Mouse (Mus musculus): ENCODE data around the gene Usp3.

The Usp3 gene

DNA sequence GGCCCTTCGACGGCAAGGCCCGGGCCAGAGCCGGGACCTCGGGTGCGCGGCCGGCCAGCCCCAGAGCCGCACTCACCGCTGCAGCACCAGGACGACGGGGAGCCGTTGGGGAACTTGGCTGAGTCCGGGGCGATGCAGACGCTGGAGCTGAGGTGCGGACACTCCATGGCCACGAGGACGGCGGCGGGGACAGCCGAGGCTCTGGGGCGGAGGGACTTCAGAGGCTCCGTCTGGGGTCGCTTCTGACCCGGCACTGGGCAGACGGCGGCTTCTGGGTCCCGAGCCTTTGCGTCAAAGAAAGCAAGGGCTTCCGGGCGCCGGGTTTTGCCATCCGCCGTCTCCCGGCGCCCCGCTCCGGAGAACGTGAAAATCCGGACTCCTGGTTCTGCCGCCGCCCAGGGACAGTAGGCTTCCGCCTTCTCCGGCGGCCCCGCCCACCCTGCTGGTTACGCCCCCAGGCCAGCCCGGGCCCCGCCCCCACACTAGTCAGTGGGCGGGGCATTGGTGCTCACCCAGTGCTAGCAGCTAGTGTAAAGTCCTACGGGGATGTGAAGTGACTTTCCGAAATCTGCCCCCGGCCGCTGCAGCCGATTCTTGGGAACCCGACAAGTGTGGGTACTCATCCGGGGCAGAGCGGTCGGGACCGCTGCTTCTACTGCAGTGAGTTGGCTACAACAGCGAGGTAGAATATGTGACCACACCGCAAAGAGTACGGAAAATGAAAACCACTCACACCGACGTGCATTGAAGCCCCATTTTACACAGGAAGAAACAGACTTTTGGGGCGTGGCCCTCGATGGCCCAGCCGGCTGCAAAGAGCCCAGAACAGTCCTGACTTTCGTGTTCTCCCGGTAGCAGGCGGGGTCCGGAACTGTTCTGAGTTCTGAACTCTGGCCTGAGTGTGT lies at the start of gene Usp3:
Gene Usp3, minus strand, starts transcription at position 435 of the 905 bp plus-strand sequence.
- peak; percentile 97 to 100 for DNase-seq (ENCODE audit: inconsistent age in 2 of 2, low spot score in 1 of 2)

DNA sequence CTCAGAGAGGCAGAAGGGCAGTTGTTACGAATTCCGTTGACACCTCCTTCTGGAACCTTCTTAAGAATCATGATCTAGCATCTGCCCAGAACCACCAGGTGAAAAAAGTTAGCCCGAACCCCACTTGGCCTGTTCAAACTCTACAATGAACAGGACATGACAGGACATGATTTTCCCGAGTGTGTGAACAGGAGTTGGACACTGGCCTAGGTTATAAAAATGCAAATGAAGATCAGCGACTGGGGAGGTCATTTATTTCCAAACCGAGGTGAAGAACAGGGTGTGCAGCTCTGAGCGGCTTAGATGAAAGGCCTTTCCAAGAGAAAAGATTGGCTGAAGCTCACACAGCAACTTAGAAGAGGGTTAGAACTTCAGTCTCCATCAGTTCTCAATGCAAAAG lies 47.5 kb upstream of the Usp3 start:
- DNase-seq (ENCODE audit: inconsistent age in 2 of 2, low spot score in 1 of 2): no peak

- no peak for DNase-seq (ENCODE audit: inconsistent age in 2 of 2, low spot score in 1 of 2)
Measured at GRCm38 (mm10) chr9:66639626-66640025, 46.7 kb upstream of the Usp3 start.

DNA sequence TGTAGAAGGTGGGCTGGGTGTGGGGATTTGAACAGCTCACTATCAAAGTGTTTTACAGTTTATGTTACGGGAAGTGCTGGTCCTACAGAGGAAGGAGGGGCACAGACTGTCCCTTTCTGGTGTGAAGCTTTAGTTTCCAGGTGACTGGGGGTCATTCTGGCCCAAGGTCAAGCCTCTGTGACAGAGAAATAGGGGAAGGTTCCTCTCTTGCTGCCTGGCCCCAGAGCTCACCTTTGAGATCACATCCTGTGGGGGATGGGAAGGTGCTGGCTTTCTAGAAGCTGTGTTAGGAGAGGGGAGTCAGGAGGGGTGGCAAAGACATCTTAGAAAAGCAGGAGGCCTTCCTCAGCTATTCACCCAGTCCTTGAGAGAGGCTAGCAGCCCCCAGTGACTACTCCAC lies 39.5 kb upstream of the Usp3 start:
- DNase-seq (ENCODE audit: inconsistent age in 2 of 2, low spot score in 1 of 2): no peak

DNA sequence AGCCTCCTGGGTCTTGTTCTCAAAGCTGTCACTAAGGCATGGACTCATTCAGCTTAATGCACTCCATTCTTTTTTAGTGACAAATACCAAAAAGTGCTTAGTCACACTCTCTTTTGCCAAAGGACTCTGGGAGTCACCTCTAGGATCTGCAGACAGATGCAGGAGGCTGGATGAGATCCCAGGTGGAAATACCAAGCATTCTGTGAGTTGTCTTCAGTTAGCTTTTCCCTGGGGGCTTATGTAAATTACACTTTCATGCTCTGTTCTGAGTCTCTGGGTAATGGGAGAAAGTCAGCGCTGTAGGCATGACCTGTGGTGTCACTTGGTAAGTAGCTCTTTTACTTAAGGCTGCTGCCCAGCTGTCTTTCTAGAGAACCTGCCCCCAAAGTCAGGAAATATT lies 38.0 kb upstream of the Usp3 start:
- DNase-seq (ENCODE audit: inconsistent age in 2 of 2, low spot score in 1 of 2): peak; percentile 21 to 75

DNA sequence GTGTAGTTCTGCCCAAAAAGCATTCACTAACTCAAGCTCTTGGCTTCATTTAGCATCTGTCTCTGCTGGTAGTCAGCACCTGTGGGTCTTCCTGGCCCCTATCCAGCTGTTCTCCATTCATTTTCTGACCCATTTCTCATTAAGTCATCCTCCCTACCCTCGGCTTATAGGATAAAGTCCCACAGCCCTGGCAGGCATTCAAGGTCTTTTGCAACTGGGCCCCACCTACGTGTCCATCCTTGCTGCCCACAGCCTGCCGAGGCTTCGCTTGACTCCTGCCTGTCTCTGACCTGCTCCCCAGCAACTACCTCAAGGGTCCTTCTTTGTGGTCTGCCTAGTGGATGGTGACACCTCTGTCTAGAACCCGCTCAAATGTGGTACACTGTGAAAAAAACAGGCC lies 33.7 kb upstream of the Usp3 start:
- DNase-seq (ENCODE audit: inconsistent age in 2 of 2, low spot score in 1 of 2): peak; percentile 75 to 85

- DNase-seq (ENCODE audit: inconsistent age in 2 of 2, low spot score in 1 of 2): no peak
Measured at GRCm38 (mm10) chr9:66625974-66626530, 33.1 kb upstream of the Usp3 start.

DNA sequence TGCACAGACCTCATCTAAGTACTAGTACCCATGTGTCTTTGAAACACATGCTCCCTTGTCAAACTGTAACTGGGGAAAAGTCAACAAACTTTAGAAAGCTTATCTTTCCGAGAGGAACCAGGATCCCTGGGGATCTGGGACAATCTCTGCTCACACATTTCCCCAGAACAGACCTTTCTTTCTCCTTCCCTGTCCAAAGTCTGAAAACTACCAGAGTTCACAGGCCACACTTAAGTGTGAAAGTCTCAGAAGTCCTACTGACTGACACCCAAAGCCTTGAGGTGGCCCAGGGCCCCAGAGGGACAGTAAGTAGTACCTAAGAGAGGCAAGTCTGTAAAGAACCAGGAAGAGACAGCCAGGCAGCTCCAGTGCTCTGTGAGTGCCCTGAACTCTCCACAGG lies 31.9 kb upstream of the Usp3 start:
- DNase-seq (ENCODE audit: inconsistent age in 2 of 2, low spot score in 1 of 2): no peak

DNA sequence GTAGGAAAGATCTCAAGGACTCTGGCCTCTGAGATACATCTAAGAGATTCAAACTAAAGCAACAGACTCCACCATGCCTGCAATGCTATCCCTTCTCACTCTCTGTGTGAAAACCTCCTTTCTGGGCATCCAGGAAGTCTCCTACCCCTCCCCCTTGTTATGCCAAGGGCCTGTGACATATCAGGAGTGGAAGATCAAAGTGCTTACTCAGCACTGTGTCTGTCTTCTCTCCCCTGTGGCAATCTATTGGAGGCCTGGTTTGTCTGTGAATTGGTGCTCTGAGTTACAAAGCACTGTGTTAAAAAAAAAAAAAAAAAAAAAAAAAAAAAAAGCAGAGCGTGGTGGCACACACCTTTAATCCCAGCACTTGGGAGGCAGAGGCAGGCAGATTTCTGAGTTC lies 30.7 kb upstream of the Usp3 start:
- DNase-seq (ENCODE audit: inconsistent age in 2 of 2, low spot score in 1 of 2): no peak

- peak; percentile 90 to 95 for DNase-seq (ENCODE audit: inconsistent age in 2 of 2, low spot score in 1 of 2)
Measured at GRCm38 (mm10) chr9:66620581-66620981, 27.6 kb upstream of the Usp3 start.

DNA sequence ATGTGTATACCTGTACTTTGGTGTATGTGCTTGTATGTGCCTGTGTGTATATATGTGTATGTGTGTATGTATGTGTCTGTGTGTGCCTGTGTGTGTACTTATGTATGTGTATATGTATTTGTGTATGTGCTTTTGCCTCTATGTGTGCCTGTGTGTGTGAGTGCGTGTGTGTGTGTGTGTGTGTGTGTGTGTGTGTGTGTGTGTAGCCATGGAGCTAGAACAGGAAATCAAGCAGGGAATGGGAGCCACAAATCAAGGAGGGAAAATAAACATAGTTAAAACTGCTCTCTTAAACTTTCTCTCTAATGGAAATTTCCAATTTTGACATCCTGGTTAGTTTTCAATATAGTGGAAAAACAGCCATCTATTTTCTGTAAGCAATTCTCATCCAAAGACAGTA lies 27.1 kb upstream of the Usp3 start:
- no peak for DNase-seq (ENCODE audit: inconsistent age in 2 of 2, low spot score in 1 of 2)

- no peak for DNase-seq (ENCODE audit: inconsistent age in 2 of 2, low spot score in 1 of 2)
Measured at GRCm38 (mm10) chr9:66617812-66618211, 24.9 kb upstream of the Usp3 start.

DNA sequence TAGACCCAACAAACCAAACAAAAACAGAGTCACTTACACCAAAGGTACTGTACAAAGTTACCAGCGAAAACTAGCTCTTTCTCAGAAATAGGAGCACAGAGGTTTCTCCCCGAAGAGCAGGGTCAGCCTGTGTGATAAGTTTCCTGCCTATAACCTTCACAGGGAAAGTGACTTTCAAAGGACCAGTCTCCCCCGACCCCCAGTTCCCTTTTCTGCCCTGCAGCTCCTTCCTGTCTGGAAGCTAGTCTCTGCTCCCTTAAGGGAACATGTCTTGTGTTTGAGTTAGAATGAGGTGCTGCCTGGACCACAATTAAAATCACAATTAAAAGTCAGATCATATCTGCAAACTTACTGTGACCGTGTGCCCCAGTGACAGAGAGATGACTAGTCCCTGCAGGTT lies 23.9 kb upstream of the Usp3 start:
- DNase-seq (ENCODE audit: inconsistent age in 2 of 2, low spot score in 1 of 2): no peak

- DNase-seq (ENCODE audit: inconsistent age in 2 of 2, low spot score in 1 of 2): no peak
Measured at GRCm38 (mm10) chr9:66615141-66615540, 22.2 kb upstream of the Usp3 start.

- DNase-seq (ENCODE audit: inconsistent age in 2 of 2, low spot score in 1 of 2): no peak
Measured at GRCm38 (mm10) chr9:66614547-66614946, 21.6 kb upstream of the Usp3 start.

- no peak for DNase-seq (ENCODE audit: inconsistent age in 2 of 2, low spot score in 1 of 2)
Measured at GRCm38 (mm10) chr9:66613667-66614066, 20.7 kb upstream of the Usp3 start.

DNA sequence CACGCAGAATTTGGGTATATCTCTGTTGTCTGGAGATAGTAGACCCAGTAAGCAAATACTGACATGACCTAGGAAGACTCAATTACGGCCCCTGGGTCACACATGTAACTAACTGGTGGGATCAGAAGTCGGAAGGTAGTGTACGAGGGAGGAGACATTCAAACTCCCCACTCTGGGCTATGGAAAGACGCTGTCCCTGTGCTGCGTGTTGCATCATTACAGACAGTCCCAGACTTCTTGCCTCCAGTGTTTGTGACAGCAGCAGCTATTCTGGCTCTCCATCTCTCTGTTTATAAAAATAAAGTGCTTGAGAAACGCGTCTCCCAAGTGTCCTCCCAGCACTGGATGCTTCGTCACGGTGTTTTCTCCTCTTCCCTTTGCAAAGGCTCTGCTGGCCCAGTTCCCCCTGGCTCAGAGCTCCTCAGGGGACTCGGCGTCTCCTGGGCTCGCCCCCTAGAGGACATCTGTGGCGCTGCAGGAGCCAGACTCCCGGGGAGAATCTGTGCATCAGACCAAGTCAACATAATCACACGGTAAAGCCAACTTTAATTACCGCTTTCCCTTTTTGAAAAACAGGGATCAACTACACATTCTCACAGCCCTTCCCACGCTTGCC lies 18.6 kb upstream of the Usp3 start:
- DNase-seq (ENCODE audit: inconsistent age in 2 of 2, low spot score in 1 of 2): peak; percentile 88 to 96

- no peak for DNase-seq (ENCODE audit: inconsistent age in 2 of 2, low spot score in 1 of 2)
Measured at GRCm38 (mm10) chr9:66608817-66609345, 15.9 kb upstream of the Usp3 start.

- peak in 1 of 2 experiments; percentile 46 for DNase-seq (ENCODE audit: inconsistent age in 2 of 2, low spot score in 1 of 2)
Measured at GRCm38 (mm10) chr9:66606851-66607250, 13.9 kb upstream of the Usp3 start.

- DNase-seq (ENCODE audit: inconsistent age in 2 of 2, low spot score in 1 of 2): peak in 1 of 2 experiments; percentile 62
Measured at GRCm38 (mm10) chr9:66605876-66606750, 13.2 kb upstream of the Usp3 start.
